Mouse (Mus musculus): ENCODE measurements around the gene Hist1h4b. TPM values are rescaled to one million over a fixed set of nuclear protein-coding genes. Genes with fewer than 3 reads are reported as not detected.
A peak's percentile ranks its signal among the peaks of the same experiment; 100 is the strongest.

The Hist1h4b gene
- polyA plus RNA-seq, 1 experiment from 2014 or later: 1.4 TPM

DNA sequence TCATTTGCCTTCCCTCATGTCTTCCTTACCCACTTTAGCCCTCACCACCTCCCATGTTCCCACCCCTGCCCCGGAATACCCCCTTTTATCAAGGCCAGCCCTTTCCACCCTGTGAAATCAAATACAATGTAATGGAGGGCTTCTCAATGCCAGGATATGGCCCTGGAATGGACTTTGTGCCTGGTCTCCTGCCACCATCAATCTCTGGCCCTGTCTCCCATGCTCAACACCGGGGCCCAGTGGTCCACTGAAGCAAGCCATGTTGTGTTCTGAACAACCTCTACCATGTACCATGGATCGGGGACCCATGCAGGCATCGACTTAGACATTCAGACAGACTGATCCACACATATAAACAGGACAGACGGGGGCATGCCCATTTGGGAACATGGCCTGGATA, 27.1 kb upstream of the Hist1h4b start:
- no peaks in the 10 kb centered on the region for H3K36me3 ChIP-seq (ENCODE audit: control insufficient read depth, insufficient read depth)

DNA sequence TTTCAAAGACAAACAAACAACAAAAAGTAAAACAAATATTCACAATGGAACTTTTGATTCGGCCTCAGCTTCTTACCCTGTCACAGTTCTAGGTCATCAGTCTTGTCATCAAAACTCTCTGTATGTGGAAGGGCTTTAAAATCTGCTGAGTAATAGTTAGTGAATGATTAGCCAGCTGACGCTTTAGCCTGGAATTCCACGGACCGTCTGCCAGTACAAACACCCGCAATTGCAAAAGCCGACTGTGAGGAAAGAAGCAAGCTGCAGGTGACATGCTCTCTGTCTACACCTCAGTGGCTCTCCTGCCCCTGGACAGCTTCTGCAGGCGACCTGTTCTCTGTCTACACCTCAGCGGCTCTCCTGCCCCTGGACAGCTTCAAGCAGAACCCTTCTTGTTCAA, 26.3 kb upstream of the Hist1h4b start:
- 17% methylated on average over 8 of the region's 8 CpGs for WGBS
- peak overlapping the region; percentile 35 for H3K4me2 ChIP-seq (replicated peaks; ENCODE audit: low read depth)
- H3K36me3 ChIP-seq (ENCODE audit: control insufficient read depth, insufficient read depth): no peaks in the 10 kb centered on the region
- H3K9me3 ChIP-seq (ENCODE audit: control insufficient read depth): no peaks in the 10 kb centered on the region
- H3K4me1 ChIP-seq (replicated peaks; ENCODE audit: control insufficient read depth, insufficient read depth, low read length): no peaks in the 10 kb centered on the region
- no peaks in the 10 kb centered on the region for H3K27me3 ChIP-seq (replicated peaks; ENCODE audit: control insufficient read depth, insufficient read depth, low read length)
- H3K27ac ChIP-seq (ENCODE audit: low read depth, low read length): no peak overlapping the region
- H3K4me3 ChIP-seq (ENCODE audit: low read depth, low read length): no peak overlapping the region
- no peak overlapping the region for H3K9ac ChIP-seq (ENCODE audit: low read depth, low read length)
- ATAC-seq: peak; percentile 75
- no peak for TF ChIP-seq CTCF (IDR thresholded peaks at IDR 0.05; ENCODE audit: low read depth)

More for the DNA sequence above, 27.1 kb upstream of the Hist1h4b start:
- no peaks in the 10 kb centered on the region for H3K27me3 ChIP-seq (replicated peaks; ENCODE audit: control insufficient read depth, insufficient read depth, low read length)
- no peak overlapping the region for H3K9ac ChIP-seq (ENCODE audit: low read depth, low read length)
- no peak overlapping the region for H3K4me3 ChIP-seq (ENCODE audit: low read depth, low read length)
- no peak overlapping the region for H3K4me2 ChIP-seq (replicated peaks; ENCODE audit: low read depth)
- no peak for ATAC-seq
- no peak for TF ChIP-seq CTCF (IDR thresholded peaks at IDR 0.05; ENCODE audit: low read depth)
- no peak overlapping the region for H3K27ac ChIP-seq (ENCODE audit: low read depth, low read length)
- no peaks in the 10 kb centered on the region for H3K4me1 ChIP-seq (replicated peaks; ENCODE audit: control insufficient read depth, insufficient read depth, low read length)
- H3K9me3 ChIP-seq (ENCODE audit: control insufficient read depth): no peaks in the 10 kb centered on the region
- 90% methylated on average over 5 of the region's 5 CpGs for WGBS

DNA sequence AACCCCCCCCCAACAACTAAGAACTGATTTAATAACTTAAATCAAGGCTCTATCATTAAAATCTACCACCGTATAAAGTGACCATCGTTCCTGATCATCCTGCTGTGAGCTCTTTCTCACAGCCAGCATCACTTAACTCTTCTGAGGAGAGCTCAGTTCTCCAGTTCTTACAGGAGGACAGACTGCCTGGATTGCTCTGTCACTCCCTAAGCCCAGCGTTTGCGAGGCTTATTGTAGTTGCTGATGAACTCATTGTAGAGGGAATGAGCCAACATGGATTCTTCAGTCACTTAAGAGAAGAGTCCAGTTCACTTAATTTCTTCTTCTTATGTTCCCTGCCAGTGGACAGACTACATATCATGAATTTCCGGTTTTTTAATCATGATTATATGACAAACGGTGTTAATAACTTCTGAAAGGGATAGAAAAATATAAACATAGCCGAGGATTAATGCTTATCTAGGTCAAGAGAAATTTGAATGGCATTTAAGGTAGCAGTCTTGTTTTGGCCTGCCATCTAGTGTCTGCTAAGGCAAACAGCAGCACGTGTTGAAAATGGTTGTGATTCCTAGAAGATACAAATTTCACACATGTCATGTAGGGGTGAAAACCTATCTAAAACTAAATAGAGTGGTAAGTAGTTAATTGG, 24.5 kb upstream of the Hist1h4b start:
- no peaks in the 10 kb centered on the region for H3K27me3 ChIP-seq (replicated peaks; ENCODE audit: control insufficient read depth, insufficient read depth, low read length)
- WGBS: 23% methylated on average over 8 of the region's 8 CpGs

DNA sequence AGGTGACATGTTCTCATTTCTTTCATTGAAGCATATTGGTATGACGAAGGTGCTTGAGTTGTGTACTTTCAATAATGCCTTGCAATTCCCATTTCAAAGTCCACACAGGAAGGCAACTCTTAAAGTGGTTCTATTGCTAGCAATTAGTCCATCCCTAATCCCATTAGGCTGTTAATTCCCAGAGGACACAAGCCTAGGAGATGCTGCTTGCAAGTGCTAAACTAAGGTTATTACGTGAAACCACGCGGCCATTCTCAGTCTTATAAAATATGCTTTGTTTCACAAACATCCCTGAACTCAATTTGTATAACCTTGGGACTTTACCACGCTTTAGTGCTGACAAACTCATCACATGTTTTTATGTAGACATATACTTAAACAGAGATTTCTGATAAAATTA, 19.7 kb upstream of the Hist1h4b start:
- Histone ChIP-seq H3K4me1 (replicated peaks; ENCODE audit: control insufficient read depth, insufficient read depth, low read length) (no peaks in the 10 kb centered on the region), H3K4me2 (replicated peaks; ENCODE audit: low read depth) (no peak overlapping the region), H3K4me3 (ENCODE audit: low read depth, low read length) (no peak overlapping the region), H3K27me3 (replicated peaks; ENCODE audit: control insufficient read depth, insufficient read depth, low read length) (no peaks in the 10 kb centered on the region), H3K36me3 (ENCODE audit: control insufficient read depth, insufficient read depth) (no peaks in the 10 kb centered on the region), H3K27ac (ENCODE audit: low read depth, low read length) (no peak overlapping the region; the same call in 1 of the 2 replicates), H3K9me3 (ENCODE audit: control insufficient read depth) (no peaks in the 10 kb centered on the region), H3K9ac (ENCODE audit: low read depth, low read length) (no peak overlapping the region)
- no peak for TF ChIP-seq CTCF (IDR thresholded peaks at IDR 0.05; ENCODE audit: low read depth)
- WGBS: 77% methylated on average over 5 of the region's 5 CpGs
- no peak for ATAC-seq

More for the DNA sequence above, 24.5 kb upstream of the Hist1h4b start:
- Histone ChIP-seq H3K4me2 (replicated peaks; ENCODE audit: low read depth) (no peak overlapping the region), H3K27ac (ENCODE audit: low read depth, low read length) (no peak overlapping the region), H3K36me3 (ENCODE audit: control insufficient read depth, insufficient read depth) (no peaks in the 10 kb centered on the region), H3K4me1 (replicated peaks; ENCODE audit: control insufficient read depth, insufficient read depth, low read length) (no peaks in the 10 kb centered on the region), H3K9ac (ENCODE audit: low read depth, low read length) (no peak overlapping the region), H3K9me3 (ENCODE audit: control insufficient read depth) (no peaks in the 10 kb centered on the region), H3K4me3 (ENCODE audit: low read depth, low read length) (no peak overlapping the region)
- TF ChIP-seq CTCF (IDR thresholded peaks at IDR 0.05; ENCODE audit: low read depth): peak; percentile 93
- no peak for ATAC-seq

DNA sequence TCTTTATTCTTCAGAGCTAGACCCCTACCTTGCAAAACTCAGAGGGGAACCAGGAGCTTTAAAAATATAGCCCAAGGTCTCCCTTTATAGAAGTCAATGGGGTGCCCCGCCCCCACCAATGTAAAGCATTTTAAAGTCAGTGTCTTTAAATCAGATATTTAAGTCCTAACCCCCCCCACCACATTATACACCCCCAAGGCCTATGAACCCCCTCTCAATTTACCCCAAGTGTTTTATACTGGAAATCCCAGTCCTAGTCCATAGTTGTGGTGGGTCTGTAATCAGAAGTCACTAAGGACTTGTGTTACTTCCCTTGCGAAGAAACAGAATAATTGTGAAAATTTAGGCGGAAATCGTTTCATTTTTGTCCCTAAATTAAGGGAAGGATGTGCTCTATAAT, 18.8 kb upstream of the Hist1h4b start:
- no peak for TF ChIP-seq CTCF (IDR thresholded peaks at IDR 0.05; ENCODE audit: low read depth)
- WGBS: 27% methylated on average over 4 of the region's 4 CpGs
- peak overlapping the region; percentile 90 for H3K9ac ChIP-seq (ENCODE audit: low read depth, low read length)
- peak overlapping the region; percentile 85 for H3K4me2 ChIP-seq (replicated peaks; ENCODE audit: low read depth)
- H3K27ac ChIP-seq (ENCODE audit: low read depth, low read length): peak overlapping the region; percentile 97
- H3K4me1 ChIP-seq (replicated peaks; ENCODE audit: control insufficient read depth, insufficient read depth, low read length): no peaks in the 10 kb centered on the region
- H3K27me3 ChIP-seq (replicated peaks; ENCODE audit: control insufficient read depth, insufficient read depth, low read length): no peaks in the 10 kb centered on the region
- no peaks in the 10 kb centered on the region for H3K9me3 ChIP-seq (ENCODE audit: control insufficient read depth)
- H3K36me3 ChIP-seq (ENCODE audit: control insufficient read depth, insufficient read depth): no peaks in the 10 kb centered on the region
- H3K4me3 ChIP-seq (ENCODE audit: low read depth, low read length): peak overlapping the region; percentile 60
- ATAC-seq: no peak

DNA sequence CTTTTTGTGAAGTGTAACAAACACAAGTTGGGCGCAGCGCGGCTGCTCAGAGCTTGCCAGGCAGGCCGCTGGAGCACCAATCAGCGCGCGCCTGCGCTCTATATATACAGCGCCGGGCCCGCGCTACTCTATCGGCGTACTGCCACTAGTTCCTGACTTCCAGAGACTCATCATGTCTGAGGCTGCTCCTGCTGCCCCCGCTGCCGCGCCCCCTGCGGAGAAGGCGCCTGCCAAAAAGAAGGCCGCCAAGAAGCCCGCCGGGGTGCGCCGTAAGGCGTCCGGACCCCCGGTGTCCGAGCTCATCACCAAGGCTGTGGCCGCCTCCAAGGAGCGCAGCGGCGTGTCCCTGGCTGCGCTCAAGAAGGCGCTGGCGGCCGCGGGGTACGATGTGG, 18.1 kb upstream of the Hist1h4b start, which contains the start of gene Hist1h1c:
Hist1h1c (plus strand) TSS at position 132 of the 392 bp plus-strand sequence.
- H3K36me3 ChIP-seq (ENCODE audit: control insufficient read depth, insufficient read depth): no peaks in the 10 kb centered on the region
- H3K27ac ChIP-seq (ENCODE audit: low read depth, low read length): peak within 1 kb of the TSS; percentile 97
- peak; percentile 87 for ATAC-seq
- no peaks in the 10 kb centered on the region for H3K9me3 ChIP-seq (ENCODE audit: control insufficient read depth)
- H3K9ac ChIP-seq (ENCODE audit: low read depth, low read length): peak within 1 kb of the TSS; percentile 90
- TF ChIP-seq CTCF (IDR thresholded peaks at IDR 0.05; ENCODE audit: low read depth): peak; percentile 46; the same call in 1 of the 2 replicates
- WGBS: under 1% methylated on average over 29 of the region's 38 CpGs
- peak within 1 kb of the TSS; percentile 60 for H3K4me3 ChIP-seq (ENCODE audit: low read depth, low read length)
- no peaks in the 10 kb centered on the region for H3K27me3 ChIP-seq (replicated peaks; ENCODE audit: control insufficient read depth, insufficient read depth, low read length)
- H3K4me2 ChIP-seq (replicated peaks; ENCODE audit: low read depth): peak within 1 kb of the TSS; percentile 85
- H3K4me1 ChIP-seq (replicated peaks; ENCODE audit: control insufficient read depth, insufficient read depth, low read length): no peaks in the 10 kb centered on the region

Data from intestine, postnatal 0 days (tissue).